Mouse (Mus musculus): ENCODE data around the gene Olfr871. TPM values are rescaled to one million over a fixed set of nuclear protein-coding genes. Genes with fewer than 3 reads are reported as not detected.
"Not testable (repeated sequence)": the region's sequence is repeated elsewhere in the genome, so short reads cannot be mapped to it uniquely, and the experiment has no call there.

The Olfr871 gene
- polyA plus RNA-seq (2014; fragmentation: Nextera tagmentation; extraction: Ambion mirVana) = not detected in 2 replicates

- H3K9me3 ChIP-seq (ENCODE audit: control insufficient read depth, low read length) = peaks cover 11% of the 10 kb centered on the region; the same call in 1 of the 2 replicates
- no peaks in the 10 kb centered on the region for H3K36me3 ChIP-seq (replicated peaks; ENCODE audit: control insufficient read depth, insufficient read depth)
- H3K4me1 ChIP-seq (replicated peaks; ENCODE audit: control insufficient read depth, insufficient read depth, low read length) = no peaks in the 10 kb centered on the region
- no peak within 1 kb of the TSS for H3K4me3 ChIP-seq (replicated peaks; ENCODE audit: low read length)
- no peak within 1 kb of the TSS for H3K4me2 ChIP-seq (replicated peaks)
- no peak within 1 kb of the TSS for H3K9ac ChIP-seq
- ATAC-seq (ENCODE audit: low FRiP score) (no peak), DNase-seq (ENCODE audit: low spot score) (no peak)
- no peak within 1 kb of the TSS for H3K27ac ChIP-seq
- H3K27me3 ChIP-seq (ENCODE audit: control insufficient read depth, insufficient read depth, low read length) = no peaks in the 10 kb centered on the region
Observed at GRCm38 (mm10) chr9:20211907-20212306, at the start of gene Olfr871. Gene Olfr871 (plus strand): TSS chr9:20212207.

- H3K4me3 ChIP-seq (replicated peaks; ENCODE audit: low read length) = no peak within 1 kb of the TSS
- 79% methylated on average over 2 of the region's 2 CpGs for WGBS
- H3K4me1 ChIP-seq (replicated peaks; ENCODE audit: control insufficient read depth, insufficient read depth, low read length) = no peaks in the 10 kb centered on the region
- H3K27me3 ChIP-seq (ENCODE audit: control insufficient read depth, insufficient read depth, low read length) = no peaks in the 10 kb centered on the region
- no peak within 1 kb of the TSS for H3K27ac ChIP-seq
- no peak within 1 kb of the TSS for H3K4me2 ChIP-seq (replicated peaks)
- DNase-seq (ENCODE audit: low spot score) = no peak
- peaks cover 18% of the 10 kb centered on the region; the same call in 1 of the 2 replicates for H3K9me3 ChIP-seq (ENCODE audit: control insufficient read depth, low read length)
- ATAC-seq (ENCODE audit: low FRiP score) = no peak
- no peak within 1 kb of the TSS for H3K9ac ChIP-seq
- no peaks in the 10 kb centered on the region for H3K36me3 ChIP-seq (replicated peaks; ENCODE audit: control insufficient read depth, insufficient read depth)
Observed at GRCm38 (mm10) chr9:20173957-20174356, 38.0 kb upstream of the Olfr871 start, which contains the start of gene Olfr870. Gene Olfr870 (minus strand): TSS chr9:20174057.

- no peaks in the 10 kb centered on the region for H3K27me3 ChIP-seq (ENCODE audit: control insufficient read depth, insufficient read depth, low read length)
- no peak overlapping the region for H3K4me2 ChIP-seq (replicated peaks)
- H3K9ac ChIP-seq = no peak overlapping the region
- ATAC-seq (ENCODE audit: low FRiP score) (no peak), DNase-seq (ENCODE audit: low spot score) (no peak)
- WGBS = 71% methylated on average over 5 of the region's 5 CpGs
- H3K9me3 ChIP-seq (ENCODE audit: control insufficient read depth, low read length) = peaks cover 29% of the 10 kb centered on the region
- no peak overlapping the region for H3K4me3 ChIP-seq (replicated peaks; ENCODE audit: low read length)
- no peaks in the 10 kb centered on the region for H3K4me1 ChIP-seq (replicated peaks; ENCODE audit: control insufficient read depth, insufficient read depth, low read length)
- no peaks in the 10 kb centered on the region for H3K36me3 ChIP-seq (replicated peaks; ENCODE audit: control insufficient read depth, insufficient read depth)
- H3K27ac ChIP-seq = no peak overlapping the region
Observed at GRCm38 (mm10) chr9:20179463-20179862, 32.5 kb upstream of the Olfr871 start.

- ATAC-seq (ENCODE audit: low FRiP score) (no peak), DNase-seq (ENCODE audit: low spot score) (no peak)
- H3K27ac ChIP-seq = no peak overlapping the region
- WGBS = 69% methylated on average over 1 of the region's 1 CpGs
- peaks cover 16% of the 10 kb centered on the region for H3K9me3 ChIP-seq (ENCODE audit: control insufficient read depth, low read length)
- no peaks in the 10 kb centered on the region for H3K27me3 ChIP-seq (ENCODE audit: control insufficient read depth, insufficient read depth, low read length)
- H3K4me1 ChIP-seq (replicated peaks; ENCODE audit: control insufficient read depth, insufficient read depth, low read length) = no peaks in the 10 kb centered on the region
- no peaks in the 10 kb centered on the region for H3K36me3 ChIP-seq (replicated peaks; ENCODE audit: control insufficient read depth, insufficient read depth)
- H3K9ac ChIP-seq = no peak overlapping the region
- no peak overlapping the region for H3K4me2 ChIP-seq (replicated peaks)
- no peak overlapping the region for H3K4me3 ChIP-seq (replicated peaks; ENCODE audit: low read length)
Observed at GRCm38 (mm10) chr9:20202131-20202530, 9.9 kb upstream of the Olfr871 start.

- H3K9ac ChIP-seq; ATAC-seq (ENCODE audit: low FRiP score); H3K36me3 ChIP-seq (replicated peaks; ENCODE audit: control insufficient read depth, insufficient read depth); H3K4me3 ChIP-seq (replicated peaks; ENCODE audit: low read length); H3K27me3 ChIP-seq (ENCODE audit: control insufficient read depth, insufficient read depth, low read length); DNase-seq (ENCODE audit: low spot score); H3K4me1 ChIP-seq (replicated peaks; ENCODE audit: control insufficient read depth, insufficient read depth, low read length); H3K27ac ChIP-seq; H3K4me2 ChIP-seq (replicated peaks): not testable (repeated sequence)
- peaks cover 19% of the 10 kb centered on the region for H3K9me3 ChIP-seq (ENCODE audit: control insufficient read depth, low read length)
- WGBS = 88% methylated on average over 7 of the region's 7 CpGs
Observed at GRCm38 (mm10) chr9:20203413-20203984, 8.5 kb upstream of the Olfr871 start.

GRCm38 (mm10) chr9:20210812-20211211 is 1.2 kb upstream of the Olfr871 start:
- ATAC-seq (ENCODE audit: low FRiP score) (no peak), DNase-seq (ENCODE audit: low spot score) (no peak)
- WGBS = 55% methylated on average over 1 of the region's 1 CpGs
- H3K4me2 ChIP-seq (replicated peaks) = no peak overlapping the region
- H3K27ac ChIP-seq = no peak overlapping the region
- peaks cover 10% of the 10 kb centered on the region; the same call in 1 of the 2 replicates for H3K9me3 ChIP-seq (ENCODE audit: control insufficient read depth, low read length)
- H3K9ac ChIP-seq = no peak overlapping the region
- no peaks in the 10 kb centered on the region for H3K27me3 ChIP-seq (ENCODE audit: control insufficient read depth, insufficient read depth, low read length)
- H3K36me3 ChIP-seq (replicated peaks; ENCODE audit: control insufficient read depth, insufficient read depth) = no peaks in the 10 kb centered on the region
- H3K4me1 ChIP-seq (replicated peaks; ENCODE audit: control insufficient read depth, insufficient read depth, low read length) = no peaks in the 10 kb centered on the region
- H3K4me3 ChIP-seq (replicated peaks; ENCODE audit: low read length) = no peak overlapping the region

- no peaks in the 10 kb centered on the region for H3K36me3 ChIP-seq (replicated peaks; ENCODE audit: control insufficient read depth, insufficient read depth)
- DNase-seq (ENCODE audit: low spot score) = no peak
- peaks cover 8% of the 10 kb centered on the region; the same call in 1 of the 2 replicates for H3K9me3 ChIP-seq (ENCODE audit: control insufficient read depth, low read length)
- no peak overlapping the region for H3K4me3 ChIP-seq (replicated peaks; ENCODE audit: low read length)
- no peaks in the 10 kb centered on the region for H3K27me3 ChIP-seq (ENCODE audit: control insufficient read depth, insufficient read depth, low read length)
- 75% methylated on average over 2 of the region's 2 CpGs for WGBS
- no peaks in the 10 kb centered on the region for H3K4me1 ChIP-seq (replicated peaks; ENCODE audit: control insufficient read depth, insufficient read depth, low read length)
- no peak for ATAC-seq (ENCODE audit: low FRiP score)
- no peak overlapping the region for H3K27ac ChIP-seq
- H3K4me2 ChIP-seq (replicated peaks) = no peak overlapping the region
- H3K9ac ChIP-seq = no peak overlapping the region
Observed at GRCm38 (mm10) chr9:20211477-20211876, 530 bp upstream of the Olfr871 start.

GRCm38 (mm10) chr9:20236819-20237218 is 24.8 kb downstream of the Olfr871 start, which contains the start of gene Olfr872:
Gene Olfr872 (plus strand): TSS chr9:20237119.
- ATAC-seq (ENCODE audit: low FRiP score) = no peak
- Histone ChIP-seq H3K36me3 (replicated peaks; ENCODE audit: control insufficient read depth, insufficient read depth) (no peaks in the 10 kb centered on the region), H3K27ac (no peak within 1 kb of the TSS)

GRCm38 (mm10) chr9:20237378-20237777 is 25.4 kb downstream of the Olfr871 start:
- 74% methylated on average over 2 of the region's 2 CpGs for WGBS
- DNase-seq (ENCODE audit: low spot score) (no peak), ATAC-seq (ENCODE audit: low FRiP score) (no peak)
- H3K9me3 ChIP-seq (ENCODE audit: control insufficient read depth, low read length) = 0 out of 2 replicates have a peak, but pooled peaks cover 2% of the 10 kb centered on the region
- H3K4me1 ChIP-seq (replicated peaks; ENCODE audit: control insufficient read depth, insufficient read depth, low read length) = no peaks in the 10 kb centered on the region
- H3K27ac ChIP-seq = no peak overlapping the region
- no peaks in the 10 kb centered on the region for H3K36me3 ChIP-seq (replicated peaks; ENCODE audit: control insufficient read depth, insufficient read depth)
- H3K27me3 ChIP-seq (ENCODE audit: control insufficient read depth, insufficient read depth, low read length) = no peaks in the 10 kb centered on the region
- H3K4me3 ChIP-seq (replicated peaks; ENCODE audit: low read length) = no peak overlapping the region
- no peak overlapping the region for H3K9ac ChIP-seq
- H3K4me2 ChIP-seq (replicated peaks) = no peak overlapping the region

More at GRCm38 (mm10) chr9:20236819-20237218, 24.8 kb downstream of the Olfr871 start, which contains the start of gene Olfr872:
- H3K4me1 ChIP-seq (replicated peaks; ENCODE audit: control insufficient read depth, insufficient read depth, low read length) = no peaks in the 10 kb centered on the region
- DNase-seq (ENCODE audit: low spot score) = no peak
- H3K9ac ChIP-seq = no peak within 1 kb of the TSS
- no peaks in the 10 kb centered on the region for H3K27me3 ChIP-seq (ENCODE audit: control insufficient read depth, insufficient read depth, low read length)
- no peaks in the 10 kb centered on the region for H3K9me3 ChIP-seq (ENCODE audit: control insufficient read depth, low read length)
- H3K4me2 ChIP-seq (replicated peaks) = no peak within 1 kb of the TSS
- H3K4me3 ChIP-seq (replicated peaks; ENCODE audit: low read length) = no peak within 1 kb of the TSS

Data from hindbrain, embryonic 14.5 days (tissue).